Mouse (Mus musculus) lung, postnatal 10 days (tissue): ENCODE measurements around the gene Rgma.
A peak's percentile ranks its signal among the peaks of the same experiment; 100 is the strongest.

Experiments used
- DNase-seq: peaks from one replicate; pipeline ENCODE4 v3.0.0; 2021

Rgma gene

DNA sequence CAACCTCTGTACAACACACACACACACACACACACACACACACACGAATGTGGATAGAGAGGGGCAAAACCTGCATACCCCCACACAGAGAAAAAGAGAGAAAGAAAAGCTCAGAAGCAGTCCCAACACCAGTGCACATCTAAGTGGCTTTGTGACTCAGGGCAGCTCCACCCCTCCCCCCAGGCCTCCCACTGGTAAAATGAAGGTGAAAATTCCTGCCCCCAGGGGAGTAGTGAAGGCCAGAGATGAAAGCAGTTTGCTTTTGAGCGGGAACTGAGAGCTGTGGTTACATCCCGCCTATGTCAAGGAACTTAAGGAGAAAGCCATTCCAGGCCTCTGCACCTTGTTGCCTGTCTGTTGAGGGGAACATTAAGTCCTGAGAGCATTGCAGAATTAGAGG is 28.2 kb downstream of the Rgma start:
- DNase-seq, result no peak

DNA sequence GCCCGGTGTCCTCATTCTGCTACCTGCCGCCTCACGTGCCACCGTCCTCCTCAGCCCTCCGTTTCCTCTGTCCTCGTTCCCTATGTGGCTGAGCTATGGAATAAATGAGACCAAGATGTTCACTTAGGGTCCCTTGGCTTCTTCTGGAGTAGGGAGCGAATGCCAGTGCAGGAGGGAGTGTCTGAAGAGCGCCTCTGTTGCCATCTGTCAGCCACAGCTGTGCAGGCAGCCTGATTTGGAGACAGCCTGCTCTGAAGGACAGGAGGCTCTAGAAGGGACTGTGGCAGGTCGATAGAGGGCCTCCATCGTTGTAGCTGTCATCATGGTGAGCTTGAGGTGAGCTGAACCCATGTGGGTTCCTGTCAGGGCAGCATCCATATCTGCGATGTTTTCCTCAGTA is 30.2 kb downstream of the Rgma start:
- no peak for DNase-seq

DNA sequence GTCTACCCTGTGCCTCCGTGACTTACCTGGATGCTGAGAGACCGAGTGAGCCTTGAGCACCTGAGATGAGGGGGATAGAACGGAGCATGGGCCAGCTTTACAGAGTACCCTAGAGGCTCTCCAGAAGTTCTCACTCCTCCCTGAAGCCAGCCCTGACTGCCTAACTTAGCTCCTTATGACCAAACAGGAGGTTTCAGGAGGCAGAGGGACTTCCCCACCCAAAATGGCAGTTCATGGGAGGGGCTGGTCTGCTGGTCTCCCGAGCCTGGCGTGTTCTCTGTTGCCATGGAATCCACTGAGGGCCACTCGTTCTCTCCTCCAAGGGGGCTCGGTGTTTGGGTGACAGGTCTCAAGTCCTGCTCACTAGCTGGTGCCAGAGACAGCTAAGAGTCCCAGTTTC is 36.2 kb downstream of the Rgma start:
- DNase-seq, result no peak

DNA sequence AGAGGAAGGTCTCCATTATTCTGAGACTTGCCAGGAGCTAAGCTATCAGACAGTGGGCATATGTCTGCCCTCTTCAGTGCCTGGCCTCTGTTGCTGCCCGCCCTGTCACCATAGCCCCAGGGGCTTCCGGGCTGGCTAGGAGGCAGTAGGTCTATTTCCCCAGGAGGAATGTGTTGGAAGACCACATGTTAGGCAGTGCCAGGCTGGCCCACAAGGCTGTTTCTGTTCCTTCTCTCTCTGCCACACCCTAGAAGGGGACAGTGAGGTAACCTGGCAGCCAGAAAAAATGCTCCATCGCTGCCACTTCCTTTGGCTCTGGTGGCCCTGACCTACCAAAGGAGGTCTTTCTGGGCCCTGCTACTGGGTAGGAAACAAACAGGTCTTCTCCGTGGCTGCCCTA is 36.7 kb downstream of the Rgma start:
- DNase-seq, result no peak

DNA sequence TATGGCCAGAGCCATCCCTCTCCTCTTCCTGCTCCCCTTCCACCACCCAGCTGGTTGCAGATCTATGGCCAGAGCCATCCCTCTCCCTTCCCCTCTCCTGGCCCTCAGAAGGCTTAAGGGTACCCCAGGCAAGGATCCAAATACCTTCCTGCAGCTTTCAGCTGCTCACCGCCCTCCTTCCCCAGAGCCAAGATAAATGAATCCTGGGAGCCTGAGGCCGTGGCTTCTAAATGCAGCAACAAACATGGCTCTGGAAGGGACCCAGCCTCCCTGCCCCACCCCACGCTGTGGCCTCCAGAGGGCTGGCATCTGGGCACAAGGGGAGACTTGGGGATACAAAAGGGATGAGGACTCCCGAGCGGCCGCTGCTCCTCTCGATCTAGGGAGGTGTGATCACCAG is 37.1 kb downstream of the Rgma start:
- no peak for DNase-seq

DNA sequence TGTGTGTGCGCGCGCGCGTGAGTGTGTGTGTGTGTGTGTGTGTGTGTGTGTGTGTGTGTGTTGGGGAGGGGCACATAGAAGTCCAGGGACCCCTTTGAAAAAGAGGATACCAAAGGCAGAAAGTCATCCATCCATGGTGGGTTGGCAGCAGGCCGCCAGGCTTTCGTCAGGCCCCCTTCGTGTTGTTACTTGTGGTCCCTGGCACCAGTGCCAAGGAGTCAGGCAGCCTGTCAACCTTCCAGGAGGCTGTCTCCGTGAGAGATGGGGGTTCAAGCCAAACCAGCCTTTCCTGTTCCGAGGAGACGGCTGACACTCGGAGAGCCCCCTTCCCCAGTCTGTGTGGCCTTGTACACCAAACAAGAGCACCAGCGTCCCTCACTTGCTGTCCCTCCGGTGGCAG is 38.9 kb downstream of the Rgma start:
- DNase-seq, result peak; percentile 29

DNA sequence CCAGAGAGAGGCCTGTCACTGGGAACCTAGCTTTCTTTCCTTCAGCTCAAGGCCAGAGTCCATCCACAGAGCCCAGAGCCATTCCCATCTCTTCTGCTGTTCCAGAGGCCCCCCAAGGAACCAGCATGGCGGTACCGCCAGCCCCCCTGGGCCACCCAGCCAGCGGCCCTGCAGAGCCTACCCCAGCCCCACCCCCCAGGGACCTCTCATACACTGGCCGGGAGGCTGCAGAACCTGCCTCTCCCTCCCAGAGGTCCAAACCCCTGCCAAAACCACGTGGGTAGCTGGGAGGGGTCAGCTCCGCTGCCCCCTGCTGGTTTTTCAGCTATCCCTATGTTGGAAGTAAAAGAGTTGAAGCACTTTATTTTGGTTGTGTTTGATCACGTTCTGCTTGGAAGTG is 44.1 kb downstream of the Rgma start:
- no peak for DNase-seq

DNA sequence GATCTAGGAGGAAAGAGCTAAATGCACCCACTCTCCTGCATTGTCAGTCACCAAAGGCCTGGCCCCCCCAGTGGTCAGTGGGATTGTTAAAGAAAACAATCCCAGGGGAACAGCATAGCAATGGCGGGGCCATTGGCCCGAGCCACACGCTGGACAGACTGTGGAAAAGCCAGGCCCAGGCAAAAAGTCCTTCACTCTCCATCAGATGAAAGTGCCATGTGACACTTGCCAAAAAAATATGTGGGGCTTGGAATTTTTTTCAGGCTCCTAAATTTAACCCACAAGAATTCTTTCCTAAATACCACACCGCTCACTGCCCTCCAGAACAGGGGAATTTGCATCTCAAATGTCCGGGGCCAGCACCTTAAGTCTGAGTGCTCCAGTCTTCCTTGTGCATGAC is 45.5 kb downstream of the Rgma start:
- peak; percentile 20 for DNase-seq

DNA sequence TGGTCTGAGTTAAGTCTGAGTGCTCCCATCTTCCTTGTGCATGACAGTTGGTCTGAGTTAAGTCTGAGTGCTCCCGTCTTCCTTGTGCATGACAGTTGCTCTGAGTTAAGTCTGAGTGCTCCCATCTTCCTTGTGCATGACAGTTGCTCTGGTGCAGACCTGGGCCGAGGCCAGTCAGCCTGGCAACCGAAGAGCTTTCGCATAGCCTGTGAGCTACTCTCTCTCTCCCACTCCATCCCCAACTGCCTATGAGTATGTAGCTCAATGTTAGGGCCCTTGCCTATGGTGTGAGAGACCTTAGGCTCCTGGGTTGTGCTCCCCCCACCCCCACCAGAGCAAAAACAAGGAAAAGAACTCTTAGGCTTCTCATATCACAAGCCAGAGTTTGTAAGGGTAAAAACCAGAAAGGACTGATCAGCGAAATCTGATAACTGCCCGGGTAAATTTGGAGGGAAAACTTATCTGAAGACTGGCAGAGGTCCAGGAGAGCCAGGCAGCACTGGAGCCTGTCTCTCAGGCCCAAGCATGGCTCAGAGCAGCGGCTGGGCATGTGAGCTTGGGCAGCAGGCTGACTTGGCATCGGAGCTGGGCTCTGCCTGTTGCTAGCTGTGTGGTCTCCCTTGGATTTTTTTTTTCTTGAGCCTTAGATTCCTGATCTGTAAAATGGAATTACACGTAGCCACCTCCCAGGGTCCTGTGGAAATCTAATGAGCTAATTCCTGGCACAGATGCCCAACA is 46.1 kb downstream of the Rgma start:
- no peak for DNase-seq

DNA sequence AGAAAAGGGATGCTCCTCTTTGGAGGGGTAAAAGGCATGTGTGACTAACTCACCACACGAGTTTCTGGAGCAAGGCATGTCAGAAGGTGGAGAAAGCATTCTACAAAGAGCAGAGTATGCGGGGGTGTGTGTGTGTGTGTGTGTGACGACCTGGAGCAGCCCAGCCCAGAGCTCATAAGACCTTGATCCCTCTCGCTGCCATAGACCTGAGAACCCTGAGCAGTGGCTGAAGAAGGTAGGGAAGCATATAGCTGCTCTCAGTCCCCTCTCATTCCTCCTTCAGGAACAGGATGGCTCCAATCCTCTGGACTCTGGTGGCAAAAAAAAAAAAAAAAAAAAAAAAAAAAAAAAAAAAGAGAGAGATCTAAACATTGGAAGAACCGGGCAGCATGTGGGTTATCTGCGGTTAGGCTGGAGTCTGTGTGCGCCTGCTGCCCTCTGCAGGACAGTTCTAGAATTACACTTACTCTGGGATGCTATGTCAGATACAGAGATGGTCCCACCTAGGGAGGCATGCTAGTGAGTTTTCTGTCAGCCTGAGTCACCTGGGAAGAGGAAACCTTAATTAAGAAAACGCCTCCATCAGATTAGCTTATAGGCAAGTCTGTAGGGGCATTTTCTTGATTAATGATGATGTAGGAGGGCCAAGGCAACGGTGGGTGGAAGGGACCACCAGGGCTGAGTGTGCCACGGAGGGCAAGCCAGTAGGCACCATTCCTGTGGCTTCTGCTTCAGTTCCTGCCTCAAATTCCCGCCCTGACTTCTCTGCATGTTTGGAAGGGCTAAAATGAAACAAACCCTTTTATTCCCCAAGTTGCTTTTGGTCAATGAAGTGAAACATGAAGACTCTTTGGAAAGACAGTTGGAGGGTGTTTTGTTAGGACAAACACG is 47.2 kb downstream of the Rgma start:
- DNase-seq, result peak; percentile 85

DNA sequence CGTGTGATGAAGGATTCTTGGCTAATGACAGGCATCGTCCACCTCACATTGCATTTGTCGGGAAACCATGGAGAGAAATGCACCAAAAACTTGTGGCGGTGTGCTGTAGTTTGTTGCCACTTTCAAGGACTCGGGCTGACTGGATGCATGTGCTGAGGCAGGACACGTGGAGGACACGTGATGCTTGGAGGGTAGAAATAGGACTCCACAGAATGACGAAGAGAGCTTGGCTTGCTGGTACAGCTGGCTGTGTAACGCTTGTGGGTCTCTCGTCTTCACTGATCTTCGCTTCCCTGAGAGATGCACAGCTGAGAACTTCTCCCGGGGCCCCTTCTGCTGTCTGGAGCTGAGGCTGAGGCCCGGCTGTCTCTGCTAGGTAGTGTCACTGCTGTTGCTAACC is 47.9 kb downstream of the Rgma start:
- DNase-seq, result no peak

DNA sequence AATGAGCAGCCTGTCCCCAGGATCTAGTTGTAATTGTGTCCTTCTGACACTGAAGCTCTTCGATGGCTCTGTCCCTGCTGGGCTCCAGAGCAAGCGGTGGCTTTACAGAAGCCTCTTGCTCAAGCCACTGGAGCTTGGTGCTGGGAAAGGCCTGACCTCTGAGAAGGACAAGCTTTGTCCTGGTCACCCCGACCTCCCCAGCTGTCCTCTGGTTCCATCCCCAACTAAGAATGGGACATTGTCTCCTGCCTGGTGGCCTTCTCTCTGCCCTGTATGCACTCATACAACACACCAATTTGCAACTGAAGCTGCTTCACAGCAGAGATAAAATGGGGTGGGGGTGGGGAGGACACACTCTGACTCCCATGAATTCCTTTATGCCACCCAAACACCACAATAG is 48.9 kb downstream of the Rgma start:
- DNase-seq, result no peak

DNA sequence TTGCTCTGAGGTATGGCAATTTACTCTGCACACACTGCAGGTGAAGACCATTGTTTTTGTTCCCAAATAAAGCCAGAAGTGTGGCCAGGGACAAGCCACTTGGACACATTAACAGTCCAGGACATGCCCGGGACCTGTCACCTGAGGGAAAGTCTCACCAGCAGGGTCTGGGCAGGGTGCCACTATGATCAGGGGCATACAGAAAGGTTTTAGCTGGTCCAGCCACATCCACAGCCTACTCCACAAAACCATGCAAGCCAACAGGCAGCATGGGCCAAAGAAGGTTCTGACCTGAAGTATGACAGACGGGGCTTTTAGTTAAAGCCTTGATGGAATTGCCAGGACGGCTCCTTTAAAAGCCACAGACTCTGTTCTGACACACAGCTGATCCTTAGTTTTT is 49.4 kb downstream of the Rgma start:
- DNase-seq, result no peak

DNA sequence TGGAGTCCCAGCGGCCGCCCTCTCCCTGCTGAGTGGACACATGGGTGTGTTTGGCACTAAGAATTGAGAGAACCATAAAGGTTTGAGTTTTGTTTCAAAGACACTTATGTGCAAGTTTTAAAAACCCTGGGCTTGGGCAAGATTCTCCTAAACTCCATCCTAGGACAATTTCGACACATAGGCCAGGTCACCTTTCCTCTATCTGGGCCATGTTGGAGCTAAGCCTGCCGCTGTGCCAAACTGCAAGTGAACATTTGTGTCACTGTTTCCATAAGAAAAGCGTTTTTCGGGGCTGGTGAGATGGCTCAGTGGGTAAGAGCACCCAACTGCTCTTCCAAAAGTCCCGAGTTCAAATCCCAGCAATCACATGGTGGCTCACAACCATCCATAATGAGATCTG is 50.1 kb downstream of the Rgma start:
- no peak for DNase-seq

DNA sequence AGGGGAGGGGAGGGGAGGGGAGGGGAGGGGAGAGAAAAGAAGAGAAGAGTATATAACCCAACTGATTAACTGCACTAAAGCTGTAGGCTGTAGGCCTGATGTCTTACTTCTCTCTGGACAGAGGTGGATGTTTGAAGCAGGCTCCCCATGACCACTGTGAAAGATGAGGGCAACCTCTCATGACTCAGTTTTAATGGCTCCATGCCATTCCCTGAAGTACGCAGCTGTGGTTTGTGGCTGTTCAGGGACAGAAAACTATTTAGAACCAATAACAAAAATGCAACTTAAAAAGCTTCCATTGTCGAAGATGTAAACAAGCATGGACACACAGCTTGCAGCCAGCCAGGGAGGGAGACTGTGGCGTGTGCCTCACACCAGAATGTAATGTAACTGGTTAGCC is 50.9 kb downstream of the Rgma start:
- DNase-seq, result peak; percentile 45

DNA sequence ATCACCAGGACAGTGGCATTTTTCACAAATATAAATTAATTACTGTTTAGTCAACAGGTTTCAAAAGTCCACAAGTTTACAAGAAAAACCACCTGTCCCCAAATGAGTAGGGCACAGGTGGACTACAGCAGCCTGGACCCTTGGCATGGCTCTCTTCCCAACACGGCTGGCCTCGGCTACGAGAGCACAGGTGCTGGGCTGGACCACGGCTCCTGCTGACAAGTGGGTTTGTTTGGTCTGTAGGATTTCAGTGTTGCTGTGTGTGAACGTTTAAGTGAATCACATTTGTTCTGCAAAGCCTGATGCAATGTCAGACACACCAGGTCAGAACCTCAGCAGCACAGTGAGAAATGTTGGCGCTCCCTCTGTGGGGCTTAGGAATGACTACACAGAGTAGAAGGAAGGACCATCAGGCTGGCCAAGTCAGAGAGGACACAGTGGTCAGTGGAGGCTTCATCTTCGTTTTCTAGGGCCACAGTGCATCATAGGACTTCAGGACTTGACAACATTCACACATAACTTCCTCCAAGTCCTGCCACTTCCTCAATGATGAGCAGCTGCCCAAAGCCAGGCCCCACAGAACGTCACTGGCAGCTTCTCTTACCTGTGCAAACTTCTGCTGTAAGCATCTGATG is 51.6 kb downstream of the Rgma start:
- DNase-seq, result no peak

DNA sequence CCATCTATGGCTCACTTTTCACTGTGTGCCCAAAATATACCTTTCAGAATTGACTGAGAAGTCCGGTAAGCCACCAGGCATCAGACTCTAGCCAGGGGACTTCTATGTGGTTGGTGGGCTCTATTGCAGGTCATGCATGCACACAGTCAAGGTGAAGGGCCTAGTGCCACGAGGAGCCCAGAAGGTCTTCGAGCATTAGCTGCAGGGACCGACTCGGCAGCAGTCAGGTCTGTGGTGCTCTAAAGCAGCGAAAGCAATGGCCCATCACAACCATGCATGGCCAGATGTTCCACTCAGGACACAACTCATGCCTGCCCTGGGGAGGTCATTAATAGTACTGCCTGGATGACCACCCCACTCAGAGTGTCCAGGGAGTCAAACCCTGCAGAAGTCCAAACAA is 52.5 kb downstream of the Rgma start:
- DNase-seq, result no peak

DNA sequence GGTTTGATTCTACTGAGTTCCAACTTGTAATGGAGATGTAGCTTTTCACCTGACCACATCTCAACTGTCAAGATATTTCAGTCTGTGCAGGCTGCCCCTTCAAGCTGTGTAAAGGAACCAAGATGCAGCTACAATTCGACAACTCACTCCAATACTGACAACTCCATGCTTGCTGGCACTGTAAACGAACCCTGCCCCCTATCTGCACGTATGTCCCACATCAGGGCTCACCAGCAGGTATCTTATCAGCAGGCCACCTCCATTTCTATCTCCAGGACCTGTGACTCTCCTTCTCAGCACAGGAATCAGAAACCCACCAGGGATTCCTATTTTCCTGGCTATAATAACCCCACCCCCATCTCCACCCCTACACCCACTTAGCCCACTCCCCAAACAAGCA is 53.2 kb downstream of the Rgma start:
- DNase-seq, result no peak

DNA sequence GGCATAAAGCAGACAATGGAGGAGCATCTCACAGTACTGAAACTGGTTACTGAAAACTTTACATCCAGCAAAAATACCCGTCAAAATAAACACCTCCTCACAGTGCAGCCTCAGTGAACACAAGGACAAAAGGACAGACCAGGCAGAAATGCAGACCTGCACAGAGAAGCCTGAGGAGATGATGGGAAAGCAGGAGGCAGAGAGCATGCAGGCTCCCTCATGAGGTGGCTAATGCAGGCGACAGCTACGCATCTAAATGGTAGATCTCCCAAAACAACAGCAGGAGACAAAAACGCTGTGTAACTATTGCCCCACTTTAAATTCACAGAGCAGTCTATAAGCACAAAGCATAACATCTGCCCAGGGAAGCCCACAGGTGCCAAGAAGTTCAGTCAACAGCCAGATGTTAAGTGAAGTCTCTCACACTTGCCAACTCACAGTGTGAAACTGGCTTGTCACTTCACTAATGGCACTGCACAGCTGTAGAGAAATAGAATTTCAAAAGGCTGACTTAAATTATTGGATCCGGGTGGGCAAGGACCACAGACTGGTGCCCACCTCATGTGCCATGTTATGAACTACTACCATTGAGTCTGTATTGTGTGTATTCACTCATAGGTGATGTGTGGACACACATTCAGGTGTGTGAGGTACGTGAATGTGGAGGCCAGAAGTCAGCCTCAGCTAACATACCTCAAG is 58.5 kb downstream of the Rgma start:
- DNase-seq, result no peak

DNA sequence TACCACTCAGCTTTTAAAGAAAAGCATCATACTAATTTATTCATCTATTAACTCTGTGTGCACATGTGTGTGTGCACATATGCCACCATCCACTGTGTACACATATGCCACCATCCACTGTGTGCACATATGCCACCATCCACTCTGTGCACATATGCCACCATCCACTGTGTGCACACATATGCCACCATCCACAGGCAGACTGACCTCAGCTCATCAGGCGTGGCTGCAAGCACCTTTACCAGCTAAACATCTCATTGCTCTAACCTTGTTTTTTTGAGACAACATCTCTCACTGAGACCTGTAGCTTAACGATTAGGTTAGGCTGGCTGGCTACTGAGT is 59.0 kb downstream of the Rgma start:
- no peak for DNase-seq

DNA sequence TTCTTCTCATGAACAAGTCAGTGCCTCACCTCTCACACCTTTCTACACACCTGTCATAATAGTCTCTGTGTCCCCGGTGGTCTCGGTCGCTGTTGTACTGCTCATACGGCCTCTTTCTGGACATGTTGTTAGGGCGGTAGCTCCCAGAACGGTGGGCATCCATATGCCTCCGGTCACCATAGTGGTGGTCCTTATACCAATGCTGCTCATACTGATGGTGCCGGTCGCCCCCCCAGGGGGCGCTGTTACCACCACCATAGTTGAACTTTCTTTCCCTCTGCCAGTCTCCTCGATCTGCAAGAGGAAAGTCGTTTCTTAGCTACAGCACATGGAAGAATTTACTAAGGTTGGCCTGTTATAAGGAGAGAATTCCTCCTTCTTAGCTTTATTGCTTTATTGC is 60.4 kb downstream of the Rgma start:
- DNase-seq, result peak; percentile 19

DNA sequence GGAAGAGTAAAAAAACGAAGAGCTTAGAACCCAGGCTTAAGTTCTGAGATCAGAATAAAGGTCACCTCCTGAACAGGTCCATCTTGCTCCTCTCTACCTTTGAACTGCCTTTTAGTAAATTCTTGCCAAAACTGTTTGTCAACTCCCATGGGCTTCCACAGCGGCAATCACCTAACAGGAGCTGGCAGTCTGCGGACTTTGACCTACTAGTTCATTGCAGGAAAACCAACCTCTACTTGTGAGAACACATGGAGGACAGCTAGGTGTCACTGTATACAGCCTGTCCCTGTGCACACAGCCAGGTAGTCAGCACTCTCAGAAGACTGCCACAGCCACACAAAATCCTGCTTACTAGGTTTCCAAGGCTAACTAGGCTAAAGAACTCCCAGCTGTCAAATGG is 66.5 kb downstream of the Rgma start:
- DNase-seq, result no peak

DNA sequence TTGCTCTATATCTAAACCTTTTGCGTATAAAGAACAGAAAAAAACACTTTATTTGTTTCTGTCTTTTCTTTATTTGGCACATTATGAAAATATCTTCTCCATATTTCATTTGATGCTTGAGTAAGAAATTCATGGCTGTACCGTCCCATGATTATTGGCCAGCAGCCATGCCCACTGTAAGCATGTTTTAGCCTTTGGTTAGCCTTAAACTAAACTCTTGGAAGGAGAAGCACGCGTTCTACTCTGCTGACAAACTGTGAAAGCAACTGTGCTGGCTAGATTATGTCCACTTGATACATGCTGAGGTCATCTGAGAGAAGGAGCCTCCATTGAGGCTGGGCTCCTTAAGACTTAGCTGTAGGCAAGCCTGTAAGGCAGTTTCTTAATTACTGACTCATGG is 66.9 kb downstream of the Rgma start:
- DNase-seq, result no peak

DNA sequence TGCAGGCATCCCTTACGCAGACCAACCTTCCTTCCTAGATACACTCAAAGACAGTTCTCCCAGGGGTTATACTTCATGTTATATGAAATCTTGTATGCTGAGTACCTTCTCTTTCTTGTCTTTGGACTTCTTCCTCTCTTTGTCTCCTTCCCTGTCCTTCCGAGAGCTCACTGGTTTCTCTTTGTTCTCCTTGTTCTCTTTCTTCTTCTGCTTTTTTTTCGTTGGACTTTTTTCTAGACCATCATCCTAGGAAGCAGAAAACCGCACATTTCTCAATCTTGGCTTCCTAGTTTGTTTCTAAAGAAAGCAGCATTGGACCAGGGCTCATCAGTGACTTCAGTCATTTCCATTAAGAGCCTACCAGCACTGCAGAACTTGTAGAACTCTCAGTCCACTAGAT is 76.3 kb downstream of the Rgma start:
- DNase-seq, result no peak
